Mouse (Mus musculus) embryonic fibroblast, embryonic 13.5 days (primary cell): Measurements from ENCODE around the gene Kcnh7. TPM values are rescaled to one million over a fixed set of nuclear protein-coding genes. Genes with fewer than 3 reads are reported as not detected.

Experiments
- H3K27ac ChIP-seq: 2 replicates; pipeline ENCODE4 v1.5.1; 2012; ENCODE audit warnings: low read length, control low read depth, inconsistent platforms; ENCODE audit not compliant: insufficient read depth
- H3K4me1 ChIP-seq: 2 replicates; pipeline ENCODE4 v1.6.1; 2011; ENCODE audit warnings: low read length; ENCODE audit not compliant: control insufficient read depth, insufficient read depth
- H3K4me3 ChIP-seq: 2 replicates; pipeline ENCODE4 v1.5.1; 2011; ENCODE audit warnings: mild to moderate bottlenecking, control low read depth, low read length; ENCODE audit not compliant: insufficient read depth
- CTCF ChIP-seq: IDR thresholded peaks from 2 replicates; pipeline ENCODE4 v1.5.1; 2011; ENCODE audit warnings: mild to moderate bottlenecking, control low read depth, low read length, moderate library complexity, borderline replicate concordance; ENCODE audit not compliant: insufficient read depth
- POLR2A ChIP-seq: IDR thresholded peaks from 2 replicates; pipeline ENCODE4 v1.6.1; 2011; ENCODE audit warnings: low read depth, mild to moderate bottlenecking, control low read depth, low read length, moderate library complexity
- polyA plus RNA-seq: library from polyadenylated mRNA; stranded (reverse); fragments of >200 nt; gene quantifications from 2 replicates; pipeline ENCODE4 v1.2.4, GENCODE M21; 2011; ENCODE audit warnings: low read depth; ENCODE audit not compliant: missing spikeins, insufficient read length

The Kcnh7 gene
- polyA plus RNA-seq: not detected in 2 replicates

- Histone ChIP-seq H3K4me1 (no peaks in the 10 kb centered on the region), H3K4me3 (peak within 1 kb of the TSS; percentile 18; the same call in 1 of the 2 replicates), H3K27ac (no peak within 1 kb of the TSS)
- TF ChIP-seq CTCF (no peak), POLR2A (no peak)
Observed at GRCm38 (mm10) chr2:63183563-63184545, at the start of gene Kcnh7. TSS of gene Kcnh7 (minus strand) at chr2:63184287.

DNA sequence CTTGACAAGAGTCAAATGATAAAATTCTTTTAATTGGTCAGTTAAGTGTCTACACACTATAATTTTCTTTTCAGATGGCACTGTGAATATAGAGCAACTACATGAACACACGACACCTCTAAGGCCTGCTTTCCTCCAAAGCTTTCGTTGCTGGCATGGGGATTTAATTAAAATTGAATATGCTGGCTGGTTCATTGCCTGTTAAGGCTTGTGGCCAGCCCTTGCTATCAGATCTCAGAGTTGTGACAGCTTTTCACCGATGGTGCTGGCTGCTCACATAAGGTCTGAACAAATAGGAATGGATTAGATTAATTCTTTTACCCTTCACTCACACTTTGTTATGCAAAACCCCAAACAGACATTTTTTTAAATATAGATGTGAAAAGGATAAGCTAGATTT is 23.3 kb upstream of the Kcnh7 start:
- Histone ChIP-seq H3K27ac (no peak overlapping the region), H3K4me3 (no peak overlapping the region), H3K4me1 (no peaks in the 10 kb centered on the region)
- TF ChIP-seq CTCF (no peak), POLR2A (no peak)

DNA sequence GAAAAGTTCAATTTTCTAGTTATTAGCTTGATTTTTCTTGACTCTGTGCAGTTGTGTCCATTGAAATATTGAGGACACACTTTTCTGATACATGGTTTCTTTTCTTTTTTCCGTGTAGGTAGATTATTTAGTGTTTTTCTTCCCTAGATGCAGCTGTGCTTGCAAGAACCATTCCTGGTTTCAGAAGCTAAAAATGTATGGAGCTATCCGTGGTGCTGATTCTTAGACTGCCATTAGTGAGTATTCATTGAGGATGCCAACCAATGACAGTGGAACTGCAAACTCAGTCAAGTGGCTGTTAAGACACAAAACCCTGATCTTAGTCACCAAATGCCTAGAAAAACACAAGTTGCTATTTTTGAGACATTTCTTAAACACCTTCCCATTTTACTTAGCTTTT is 1.9 kb upstream of the Kcnh7 start:
- TF ChIP-seq CTCF (no peak), POLR2A (no peak)
- no peaks in the 10 kb centered on the region for H3K4me1 ChIP-seq
- H3K4me3 ChIP-seq: no peak overlapping the region
- no peak overlapping the region for H3K27ac ChIP-seq

GRCm38 (mm10) chr2:63184551-63185430 is 704 bp upstream of the Kcnh7 start:
- Histone ChIP-seq H3K4me3 (no peak overlapping the region), H3K4me1 (no peaks in the 10 kb centered on the region), H3K27ac (no peak overlapping the region)
- no peak for TF ChIP-seq CTCF
- TF ChIP-seq POLR2A: no peak

DNA sequence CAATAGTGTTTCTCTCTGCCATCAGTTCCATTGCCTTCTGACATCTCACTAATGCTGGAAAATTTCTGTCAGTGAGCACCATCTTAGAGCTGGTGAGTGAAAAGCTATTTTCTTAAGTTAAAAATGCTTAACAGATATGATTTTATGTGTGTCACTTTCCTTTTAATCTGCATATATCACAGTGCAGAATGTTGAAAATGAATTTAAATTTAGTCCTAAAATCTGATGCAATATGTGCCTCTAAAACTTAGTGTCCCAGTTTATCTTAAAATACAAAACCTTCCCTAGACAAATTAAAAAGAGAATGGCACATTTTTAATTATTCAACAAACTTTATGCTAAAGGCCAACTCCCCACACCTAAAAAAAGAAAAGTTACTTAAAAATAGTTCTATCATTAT is 30.4 kb downstream of the Kcnh7 start:
- H3K4me3 ChIP-seq: no peak overlapping the region
- TF ChIP-seq CTCF (no peak), POLR2A (no peak)
- no peak overlapping the region for H3K27ac ChIP-seq
- H3K4me1 ChIP-seq: no peaks in the 10 kb centered on the region

DNA sequence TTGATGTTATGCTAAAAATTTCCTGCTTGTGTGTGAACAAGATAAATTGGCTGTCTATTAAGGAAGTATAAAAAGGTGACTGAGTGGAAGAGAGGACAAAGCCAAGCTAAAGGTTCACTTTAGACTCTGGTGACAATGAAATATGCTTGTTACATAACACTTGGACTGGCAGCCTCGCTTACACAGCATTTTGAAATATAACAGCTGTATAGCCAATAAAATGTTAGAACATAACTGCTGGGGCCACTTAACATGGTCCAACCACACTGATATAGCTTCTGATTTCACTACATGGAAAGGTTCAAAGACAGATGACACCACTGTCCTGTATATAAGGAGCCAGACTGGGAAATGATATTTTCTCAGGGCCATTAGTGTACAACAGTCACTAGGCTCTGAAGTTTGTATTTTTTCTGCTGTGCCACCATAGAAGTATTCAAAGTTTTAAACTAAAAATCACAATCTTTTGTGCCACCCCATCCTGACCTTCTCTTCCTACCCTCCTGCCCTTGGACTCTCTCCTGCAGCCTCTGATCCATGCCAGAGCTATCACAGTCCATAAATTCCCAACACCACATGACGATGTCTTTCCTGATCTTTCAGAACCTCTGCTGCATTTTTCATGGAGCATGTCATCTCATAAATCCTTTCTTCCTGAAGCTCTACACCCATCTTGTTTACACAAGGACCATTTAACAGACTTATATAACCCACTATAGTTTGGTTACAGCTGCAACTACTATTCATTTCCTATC is 56.1 kb downstream of the Kcnh7 start:
- no peak overlapping the region for H3K27ac ChIP-seq
- 0 out of 2 replicates have a peak, but pooled peaks cover 5% of the 10 kb centered on the region for H3K4me1 ChIP-seq
- no peak overlapping the region for H3K4me3 ChIP-seq
- TF ChIP-seq CTCF (no peak), POLR2A (no peak)

- no peak overlapping the region for H3K4me3 ChIP-seq
- no peaks in the 10 kb centered on the region for H3K4me1 ChIP-seq
- TF ChIP-seq CTCF (no peak), POLR2A (no peak)
- no peak overlapping the region for H3K27ac ChIP-seq
Observed at GRCm38 (mm10) chr2:63120316-63120715, 63.8 kb downstream of the Kcnh7 start.

GRCm38 (mm10) chr2:63117209-63118193 is 66.6 kb downstream of the Kcnh7 start:
- Histone ChIP-seq H3K4me3 (no peak overlapping the region), H3K4me1 (no peaks in the 10 kb centered on the region), H3K27ac (no peak overlapping the region)
- no peak for TF ChIP-seq CTCF
- no peak for TF ChIP-seq POLR2A
